Mouse (Mus musculus) cerebellum, adult 2 months (tissue): ENCODE results near the gene Utp3.

ENCODE experiments used
- CTCF ChIP-seq: fragments of 200-500 bp; IDR thresholded peaks from 2 replicates; pipeline ENCODE4 v1.5.1; 2011; ENCODE audit warnings: low read depth, mild to moderate bottlenecking, control low read depth, low read length, moderate library complexity, borderline replicate concordance; ENCODE audit not compliant: insufficient read depth
- POLR2A ChIP-seq: fragments of 200-500 bp; IDR thresholded peaks from 2 replicates; pipeline ENCODE4 v1.6.1; 2011; ENCODE audit warnings: low read length, control low read depth, borderline replicate concordance; ENCODE audit not compliant: insufficient read depth

GRCm38 (mm10) chr5:88554086-88554886 lies at the start of gene Utp3:
- TF ChIP-seq CTCF (peak; percentile 79), POLR2A (peak; percentile 55)
